Mouse (Mus musculus): ENCODE results near the gene Kcnab1. TPM values are rescaled to one million over a fixed set of nuclear protein-coding genes. Genes with fewer than 3 reads are reported as not detected.

Kcnab1 gene
- polyA plus RNA-seq, 1 experiment from 2014 or later, result 2.3 TPM

- H3K36me3 ChIP-seq, result no peaks in the 10 kb centered on the region
- no peak overlapping the region for H3K4me2 ChIP-seq
- H3K9me3 ChIP-seq, result no peaks in the 10 kb centered on the region
- no peaks in the 10 kb centered on the region for H3K27me3 ChIP-seq
- H3K4me3 ChIP-seq, result no peak overlapping the region
- H3K4me1 ChIP-seq, result no peaks in the 10 kb centered on the region
- no peak overlapping the region for H3K9ac ChIP-seq
- WGBS, result 64% methylated on average over 3 of the region's 3 CpGs
- ATAC-seq (ENCODE audit: borderline replicate concordance, extremely low read depth, low FRiP score, low TSS enrichment), result no peak
- H3K27ac ChIP-seq, result no peak overlapping the region
Observed at GRCm38 (mm10) chr3:65138739-65139138, 29.6 kb downstream of the Kcnab1 start.

- 62% methylated on average over 5 of the region's 5 CpGs for WGBS
- Histone ChIP-seq H3K4me2 (no peak overlapping the region), H3K4me1 (no peaks in the 10 kb centered on the region), H3K27me3 (no peaks in the 10 kb centered on the region), H3K36me3 (no peaks in the 10 kb centered on the region), H3K9ac (no peak overlapping the region), H3K9me3 (no peaks in the 10 kb centered on the region), H3K4me3 (no peak overlapping the region), H3K27ac (no peak overlapping the region)
- no peak for ATAC-seq (ENCODE audit: borderline replicate concordance, extremely low read depth, low FRiP score, low TSS enrichment)
Observed at GRCm38 (mm10) chr3:65145152-65145551, 36.0 kb downstream of the Kcnab1 start.

- ATAC-seq (ENCODE audit: borderline replicate concordance, extremely low read depth, low FRiP score, low TSS enrichment), result no peak
- no peaks in the 10 kb centered on the region for H3K27me3 ChIP-seq
- 68% methylated on average over 1 of the region's 1 CpGs for WGBS
- no peak overlapping the region for H3K9ac ChIP-seq
- no peaks in the 10 kb centered on the region for H3K4me1 ChIP-seq
- H3K4me2 ChIP-seq, result no peak overlapping the region
- no peak overlapping the region for H3K4me3 ChIP-seq
- H3K36me3 ChIP-seq, result no peaks in the 10 kb centered on the region
- H3K27ac ChIP-seq, result no peak overlapping the region
- H3K9me3 ChIP-seq, result no peaks in the 10 kb centered on the region
Observed at GRCm38 (mm10) chr3:65151808-65152207, 42.6 kb downstream of the Kcnab1 start.

GRCm38 (mm10) chr3:65172964-65173363 lies 63.8 kb downstream of the Kcnab1 start:
- 54% methylated on average over 5 of the region's 5 CpGs for WGBS
- ATAC-seq (ENCODE audit: borderline replicate concordance, extremely low read depth, low FRiP score, low TSS enrichment), result no peak
- H3K9ac ChIP-seq, result no peak overlapping the region

GRCm38 (mm10) chr3:65174564-65174963 lies 65.4 kb downstream of the Kcnab1 start:
- Histone ChIP-seq H3K27ac (no peak overlapping the region), H3K4me1 (no peaks in the 10 kb centered on the region), H3K27me3 (no peaks in the 10 kb centered on the region), H3K9me3 (no peaks in the 10 kb centered on the region), H3K4me3 (no peak overlapping the region), H3K9ac (no peak overlapping the region), H3K36me3 (no peaks in the 10 kb centered on the region), H3K4me2 (no peak overlapping the region)
- ATAC-seq (ENCODE audit: borderline replicate concordance, extremely low read depth, low FRiP score, low TSS enrichment), result no peak
- WGBS, result 75% methylated on average over 12 of the region's 12 CpGs

More at GRCm38 (mm10) chr3:65172964-65173363, 63.8 kb downstream of the Kcnab1 start:
- H3K4me3 ChIP-seq, result no peak overlapping the region
- no peaks in the 10 kb centered on the region for H3K36me3 ChIP-seq
- no peaks in the 10 kb centered on the region for H3K4me1 ChIP-seq
- no peak overlapping the region for H3K27ac ChIP-seq
- H3K9me3 ChIP-seq, result no peaks in the 10 kb centered on the region
- H3K27me3 ChIP-seq, result no peaks in the 10 kb centered on the region
- H3K4me2 ChIP-seq, result no peak overlapping the region

- Histone ChIP-seq H3K9ac (no peak overlapping the region), H3K27me3 (no peaks in the 10 kb centered on the region), H3K36me3 (no peaks in the 10 kb centered on the region), H3K4me2 (no peak overlapping the region), H3K4me3 (no peak overlapping the region), H3K4me1 (no peaks in the 10 kb centered on the region), H3K27ac (no peak overlapping the region), H3K9me3 (no peaks in the 10 kb centered on the region)
- no peak for ATAC-seq (ENCODE audit: borderline replicate concordance, extremely low read depth, low FRiP score, low TSS enrichment)
- 70% methylated on average over 4 of the region's 4 CpGs for WGBS
Observed at GRCm38 (mm10) chr3:65175819-65176218, 66.6 kb downstream of the Kcnab1 start.

GRCm38 (mm10) chr3:65176846-65177245 lies 67.7 kb downstream of the Kcnab1 start:
- Histone ChIP-seq H3K4me1 (no peaks in the 10 kb centered on the region), H3K36me3 (no peaks in the 10 kb centered on the region), H3K4me2 (no peak overlapping the region), H3K27me3 (no peaks in the 10 kb centered on the region), H3K27ac (no peak overlapping the region), H3K4me3 (no peak overlapping the region), H3K9ac (no peak overlapping the region), H3K9me3 (no peaks in the 10 kb centered on the region)
- no peak for ATAC-seq (ENCODE audit: borderline replicate concordance, extremely low read depth, low FRiP score, low TSS enrichment)

GRCm38 (mm10) chr3:65187833-65188698 lies 78.9 kb downstream of the Kcnab1 start:
- H3K9ac ChIP-seq, result no peak overlapping the region
- H3K9me3 ChIP-seq, result no peaks in the 10 kb centered on the region
- H3K27ac ChIP-seq, result no peak overlapping the region
- H3K36me3 ChIP-seq, result no peaks in the 10 kb centered on the region
- no peak overlapping the region for H3K4me3 ChIP-seq
- H3K27me3 ChIP-seq, result no peaks in the 10 kb centered on the region
- WGBS, result 71% methylated on average over 7 of the region's 7 CpGs
- H3K4me1 ChIP-seq, result no peaks in the 10 kb centered on the region
- no peak overlapping the region for H3K4me2 ChIP-seq
- ATAC-seq (ENCODE audit: borderline replicate concordance, extremely low read depth, low FRiP score, low TSS enrichment), result no peak

- no peak for ATAC-seq (ENCODE audit: borderline replicate concordance, extremely low read depth, low FRiP score, low TSS enrichment)
- no peaks in the 10 kb centered on the region for H3K36me3 ChIP-seq
- H3K27me3 ChIP-seq, result no peaks in the 10 kb centered on the region
- no peak overlapping the region for H3K27ac ChIP-seq
- no peaks in the 10 kb centered on the region for H3K9me3 ChIP-seq
- H3K4me2 ChIP-seq, result no peak overlapping the region
- no peak overlapping the region for H3K9ac ChIP-seq
- no peak overlapping the region for H3K4me3 ChIP-seq
- H3K4me1 ChIP-seq, result no peaks in the 10 kb centered on the region
- 50% methylated on average over 1 of the region's 1 CpGs for WGBS
Observed at GRCm38 (mm10) chr3:65200611-65201010, 91.4 kb downstream of the Kcnab1 start.

GRCm38 (mm10) chr3:65203361-65204117 lies 94.4 kb downstream of the Kcnab1 start:
- no peak overlapping the region for H3K4me2 ChIP-seq
- H3K36me3 ChIP-seq, result no peaks in the 10 kb centered on the region
- no peaks in the 10 kb centered on the region for H3K9me3 ChIP-seq
- no peaks in the 10 kb centered on the region for H3K4me1 ChIP-seq
- ATAC-seq (ENCODE audit: borderline replicate concordance, extremely low read depth, low FRiP score, low TSS enrichment), result no peak
- 49% methylated on average over 8 of the region's 8 CpGs for WGBS
- H3K27ac ChIP-seq, result no peak overlapping the region
- no peaks in the 10 kb centered on the region for H3K27me3 ChIP-seq
- H3K4me3 ChIP-seq, result no peak overlapping the region
- H3K9ac ChIP-seq, result no peak overlapping the region

GRCm38 (mm10) chr3:65204356-65205075 lies 95.3 kb downstream of the Kcnab1 start:
- H3K27me3 ChIP-seq, result no peaks in the 10 kb centered on the region
- H3K36me3 ChIP-seq, result no peaks in the 10 kb centered on the region
- no peak overlapping the region for H3K27ac ChIP-seq
- 64% methylated on average over 6 of the region's 6 CpGs for WGBS
- no peak for ATAC-seq (ENCODE audit: borderline replicate concordance, extremely low read depth, low FRiP score, low TSS enrichment)
- no peaks in the 10 kb centered on the region for H3K9me3 ChIP-seq
- H3K4me1 ChIP-seq, result no peaks in the 10 kb centered on the region
- no peak overlapping the region for H3K4me2 ChIP-seq
- no peak overlapping the region for H3K4me3 ChIP-seq
- H3K9ac ChIP-seq, result no peak overlapping the region

Measured in lung, embryonic 15.5 days (tissue).